Mouse (Mus musculus) CH12.LX (cell line): ENCODE measurements around the gene Phactr3. TPM values are rescaled to one million over a fixed set of nuclear protein-coding genes. Genes with fewer than 3 reads are reported as not detected.

ENCODE experiments used
- DNase-seq: peaks from one replicate; pipeline ENCODE4 v3.0.0-alpha.2; 2013; ENCODE audit errors: extremely low read depth
- H3K27ac ChIP-seq: 2 replicates; pipeline ENCODE4 v1.5.1; 2012; ENCODE audit warnings: low read depth, mild to moderate bottlenecking, control low read depth, moderate library complexity; ENCODE audit not compliant: insufficient read depth
- H3K27me3 ChIP-seq: replicated peaks from 2 replicates; pipeline ENCODE3; 2012; ENCODE audit warnings: inconsistent platforms
- H3K36me3 ChIP-seq, 2 experiments: replicated peaks in 1 of 2; 2 replicates each; pipeline versions ENCODE3 to v1.6.1; 2012; ENCODE audit warnings: inconsistent platforms in 1 of 2, low read length in 1 of 2, mild to moderate bottlenecking in 1 of 2, mixed read lengths in 1 of 2, moderate library complexity in 1 of 2; ENCODE audit not compliant: control insufficient read depth in 1 of 2, insufficient read depth in 1 of 2
- H3K4me1 ChIP-seq, 2 experiments: 2 replicates each; pipeline ENCODE4 v1.6.1; 2012; ENCODE audit warnings: inconsistent platforms in 1 of 2, moderate library complexity in 1 of 2; ENCODE audit not compliant: insufficient read depth in 2 of 2, control insufficient read depth in 1 of 2
- H3K4me2 ChIP-seq: 2 replicates; pipeline ENCODE4 v1.6.1; 2012; ENCODE audit warnings: low read depth, mild to moderate bottlenecking, control low read depth; ENCODE audit not compliant: poor library complexity, insufficient read depth, severe bottlenecking
- H3K4me3 ChIP-seq, 3 experiments: fragments of 150-350 bp in 1 of 3; sonication (generic) in 1 of 3; replicated peaks in 1 of 3; 2 replicates each; pipeline versions ENCODE3 to v1.5.1; 2011 to 2012; ENCODE audit warnings: low read depth in 2 of 3, low read length in 2 of 3, mild to moderate bottlenecking in 2 of 3, moderate library complexity in 2 of 3, control low read depth in 1 of 3, improper control_type of control experiment in 1 of 3, inconsistent platforms in 1 of 3, mixed read lengths in 1 of 3; ENCODE audit not compliant: poor library complexity in 1 of 3
- H3K79me2 ChIP-seq: replicated peaks from 2 replicates; pipeline ENCODE4 v1.6.1; 2012; ENCODE audit warnings: mild to moderate bottlenecking, moderate library complexity; ENCODE audit not compliant: control insufficient read depth, poor library complexity, insufficient read depth, severe bottlenecking; ENCODE audit errors: extremely low read depth
- H3K9ac ChIP-seq: 2 replicates; pipeline ENCODE4 v1.6.1; 2012; ENCODE audit warnings: low read depth, mild to moderate bottlenecking, control low read depth, moderate library complexity; ENCODE audit not compliant: insufficient read depth
- H3K9me3 ChIP-seq: replicated peaks from 2 replicates; pipeline ENCODE3; 2012; ENCODE audit warnings: low read length, inconsistent platforms, mixed read lengths
- BHLHE40 ChIP-seq: IDR thresholded peaks from 2 replicates; pipeline ENCODE4 v1.6.1; 2011; ENCODE audit warnings: mild to moderate bottlenecking, low read depth, low read length, improper control_type of control experiment
- CHD1 ChIP-seq: IDR thresholded peaks from 2 replicates; pipeline ENCODE4 v1.6.1; 2012; ENCODE audit warnings: low read depth, low read length, improper control_type of control experiment, inconsistent platforms
- CHD2 ChIP-seq: IDR thresholded peaks from 2 replicates; pipeline ENCODE4 v1.6.1; 2011; ENCODE audit warnings: low read length, improper control_type of control experiment
- CTCF ChIP-seq, 2 experiments: IDR thresholded peaks in 1 of 2; conservative IDR thresholded peaks in 1 of 2; 2 replicates each; pipeline ENCODE4 v1.5.1; 2011 to 2012; ENCODE audit warnings: low read depth in 2 of 2, low read length in 2 of 2, improper control_type of control experiment in 1 of 2, inconsistent platforms in 1 of 2, mild to moderate bottlenecking in 1 of 2, moderate library complexity in 1 of 2
- E2F4 ChIP-seq: IDR thresholded peaks from 2 replicates; pipeline ENCODE4 v1.6.1; 2011; ENCODE audit warnings: low read depth, low read length, improper control_type of control experiment; ENCODE audit not compliant: insufficient replicate concordance
- ELF1 ChIP-seq: IDR thresholded peaks from 2 replicates; pipeline ENCODE4 v1.6.1; 2014; ENCODE audit warnings: low read depth, mild to moderate bottlenecking, inconsistent platforms, low read length, improper control_type of control experiment
- ETS1 ChIP-seq: conservative IDR thresholded peaks from 2 replicates; pipeline ENCODE4 v1.6.1; 2012; ENCODE audit warnings: low read depth, mild to moderate bottlenecking, inconsistent platforms, low read length, improper control_type of control experiment, moderate library complexity
- HCFC1 ChIP-seq: IDR thresholded peaks from 2 replicates; pipeline ENCODE4 v1.6.1; 2012; ENCODE audit warnings: low read depth, mild to moderate bottlenecking, inconsistent platforms, low read length, improper control_type of control experiment
- IRF4 ChIP-seq: IDR thresholded peaks from 2 replicates; pipeline ENCODE4 v1.6.1; 2014; ENCODE audit warnings: low read depth, mild to moderate bottlenecking, inconsistent platforms, low read length, improper control_type of control experiment
- JUN ChIP-seq: IDR thresholded peaks from 2 replicates; pipeline ENCODE4 v1.6.1; 2011; ENCODE audit warnings: low read depth, mild to moderate bottlenecking, low read length, improper control_type of control experiment, moderate library complexity; ENCODE audit not compliant: insufficient read depth
- JUND ChIP-seq: conservative IDR thresholded peaks from 2 replicates; pipeline ENCODE4 v1.6.1; 2011; ENCODE audit warnings: low read depth, low read length, improper control_type of control experiment
- KAT2A ChIP-seq: IDR thresholded peaks from 2 replicates; pipeline ENCODE4 v1.6.1; 2012; ENCODE audit warnings: low read length, improper control_type of control experiment, inconsistent platforms; ENCODE audit not compliant: insufficient replicate concordance
- MAFK ChIP-seq: IDR thresholded peaks from 2 replicates; pipeline ENCODE4 v1.6.1; 2011; ENCODE audit warnings: low read length, improper control_type of control experiment; ENCODE audit not compliant: insufficient replicate concordance
- MAX ChIP-seq: IDR thresholded peaks from 2 replicates; pipeline ENCODE4 v1.6.1; 2011; ENCODE audit warnings: low read length, improper control_type of control experiment
- MAZ ChIP-seq: IDR thresholded peaks from 2 replicates; pipeline ENCODE4 v1.6.1; 2012; ENCODE audit warnings: low read depth, mild to moderate bottlenecking, inconsistent platforms, low read length, improper control_type of control experiment, moderate library complexity
- MXI1 ChIP-seq: IDR thresholded peaks from 2 replicates; pipeline ENCODE4 v1.6.1; 2011; ENCODE audit warnings: mild to moderate bottlenecking, low read depth, low read length, improper control_type of control experiment
- MYC ChIP-seq: IDR thresholded peaks from 2 replicates; pipeline ENCODE4 v1.6.1; 2011; ENCODE audit warnings: low read depth, mild to moderate bottlenecking, improper control_type of control experiment, low read length
- NRF1 ChIP-seq: IDR thresholded peaks from 2 replicates; pipeline ENCODE4 v1.6.1; 2014; ENCODE audit warnings: low read depth, mild to moderate bottlenecking, inconsistent platforms, low read length, improper control_type of control experiment, moderate library complexity
- PAX5 ChIP-seq: IDR thresholded peaks from 2 replicates; pipeline ENCODE4 v1.6.1; 2012; ENCODE audit warnings: low read length, inconsistent platforms, mixed read lengths
- POLR2A ChIP-seq: IDR thresholded peaks from 2 replicates; pipeline ENCODE4 v1.6.1; 2011; ENCODE audit warnings: low read depth, mild to moderate bottlenecking, improper control_type of control experiment, low read length
- POLR2AphosphoS2 ChIP-seq: IDR thresholded peaks from 2 replicates; pipeline ENCODE4 v1.6.1; 2011; ENCODE audit warnings: low read depth, low read length, improper control_type of control experiment
- RAD21 ChIP-seq: IDR thresholded peaks from 2 replicates; pipeline ENCODE4 v1.6.1; 2011; ENCODE audit warnings: low read depth, mild to moderate bottlenecking, low read length, improper control_type of control experiment, moderate library complexity
- RCOR1 ChIP-seq: conservative IDR thresholded peaks from 2 replicates; pipeline ENCODE4 v1.6.1; 2012; ENCODE audit warnings: low read depth, mild to moderate bottlenecking, inconsistent platforms, low read length, improper control_type of control experiment
- SIN3A ChIP-seq: IDR thresholded peaks from 2 replicates; pipeline ENCODE4 v1.6.1; 2012; ENCODE audit warnings: low read length, improper control_type of control experiment, inconsistent platforms
- SMC3 ChIP-seq: IDR thresholded peaks from 2 replicates; pipeline ENCODE4 v1.6.1; 2011; ENCODE audit warnings: low read depth, low read length, improper control_type of control experiment
- TBP ChIP-seq: conservative IDR thresholded peaks from 2 replicates; pipeline ENCODE4 v1.6.1; 2011; ENCODE audit warnings: low read depth, low read length, improper control_type of control experiment
- TCF12 ChIP-seq: IDR thresholded peaks from 2 replicates; pipeline ENCODE4 v1.6.1; 2014; ENCODE audit warnings: low read depth, mild to moderate bottlenecking, inconsistent platforms, low read length, improper control_type of control experiment
- UBTF ChIP-seq: IDR thresholded peaks from 2 replicates; pipeline ENCODE4 v1.6.1; 2012; ENCODE audit warnings: low read depth, mild to moderate bottlenecking, inconsistent platforms, low read length, improper control_type of control experiment, moderate library complexity
- USF1 ChIP-seq: IDR thresholded peaks from 2 replicates; pipeline ENCODE4 v1.6.1; 2014; ENCODE audit warnings: low read depth, mild to moderate bottlenecking, inconsistent platforms, low read length, improper control_type of control experiment
- USF2 ChIP-seq: conservative IDR thresholded peaks from 2 replicates; pipeline ENCODE4 v1.6.1; 2011; ENCODE audit warnings: low read depth, low read length, improper control_type of control experiment
- ZC3H11A ChIP-seq: IDR thresholded peaks from 2 replicates; pipeline ENCODE4 v1.6.1; 2012; ENCODE audit warnings: low read depth, mild to moderate bottlenecking, inconsistent platforms, low read length, improper control_type of control experiment
- ZNF384 ChIP-seq: IDR thresholded peaks from 2 replicates; pipeline ENCODE4 v1.6.1; 2012; ENCODE audit warnings: low read depth, low read length, improper control_type of control experiment, inconsistent platforms
- dilution Hi-C: fragments of 300-500 bp; cut with MboI; formaldehyde crosslinking; loops from 2 replicates; pipeline ENCODE4 v1.14.3; 2020; ENCODE audit warnings: low sequenced_read_pairs; ENCODE audit not compliant: extremely low pct_unique_long_range_greater_than_20kb, extremely low pct_ligation_motif_present
- in situ Hi-C: fragments of 300-500 bp; cut with MboI; formaldehyde crosslinking; loops from 3 replicates; pipeline ENCODE4 v1.14.3; 2019; ENCODE audit warnings: low sequenced_read_pairs, low pct_ligation_motif_present, low pct_unique_long_range_greater_than_20kb, mixed read lengths
- polyA plus RNA-seq: library from polyadenylated mRNA; unstranded; fragments of >175 nt; gene quantifications from 2 replicates; pipeline ENCODE4 v1.2.1, GENCODE M21; 2012; ENCODE audit warnings: low read depth; ENCODE audit not compliant: insufficient read length
- total RNA-seq, 2 experiments: library from RNA; depleted of rRNA; stranded (reverse); fragments of 300-350 nt in 1 of 2; fragments of >200 nt in 1 of 2; gene quantifications; 2 replicates each; pipeline ENCODE4 v1.2.3; 2012 to 2014

The Phactr3 gene
- total and polyA plus RNA-seq, 3 experiments, result 0.21 to 0.75 TPM; not detected in 1

- in situ Hi-C loops (no loop called here), dilution Hi-C loops (no loop called here)
Measured at GRCm38 (mm10) chr2:178287285-178287684, 168.5 kb downstream of the Phactr3 start.

DNA sequence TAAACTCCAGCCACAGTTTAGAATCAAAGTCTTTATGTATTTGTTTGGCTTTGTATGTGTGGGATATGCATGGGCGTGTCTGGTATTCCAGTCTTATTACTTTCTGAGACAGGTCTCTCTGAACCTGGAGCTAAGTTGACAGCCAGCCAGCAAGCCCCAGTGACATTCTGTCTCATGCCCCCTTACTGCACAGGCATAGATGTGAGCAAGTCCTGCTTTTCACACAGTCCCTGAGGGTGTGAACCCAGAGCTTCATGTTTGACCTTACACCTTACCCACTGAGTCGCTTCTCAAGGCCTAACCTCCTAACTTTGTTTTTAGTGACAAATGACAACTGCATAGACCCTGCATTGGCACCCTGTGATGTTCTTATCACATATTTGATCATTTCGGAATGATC, 169.9 kb downstream of the Phactr3 start:
- Histone ChIP-seq H3K4me1 (no peaks in the 10 kb centered on the region), H3K9ac (no peak overlapping the region), H3K27me3 (peaks cover 75% of the 10 kb centered on the region), H3K27ac (no peak overlapping the region)
- DNase-seq, result no peak
- dilution Hi-C loops, result no loop called here
- in situ Hi-C loops, result no loop called here
- TF ChIP-seq ZC3H11A, result no peak
- TF ChIP-seq IRF4, result no peak
- TF ChIP-seq TBP, result no peak
- no peak for TF ChIP-seq POLR2A
- no peak for TF ChIP-seq MAFK
- no peak for TF ChIP-seq USF1
- TF ChIP-seq MAX, result no peak
- no peak for TF ChIP-seq CHD2
- TF ChIP-seq UBTF, result no peak
- no peak for TF ChIP-seq HCFC1
- no peak for TF ChIP-seq POLR2AphosphoS2
- no peak for TF ChIP-seq RCOR1
- no peak for TF ChIP-seq CHD1
- TF ChIP-seq SMC3, result no peak
- TF ChIP-seq SIN3A, result no peak
- no peak for TF ChIP-seq ETS1
- no peak for TF ChIP-seq USF2
- no peak for TF ChIP-seq PAX5
- no peak for TF ChIP-seq ELF1
- no peak for TF ChIP-seq JUND
- TF ChIP-seq, all 38 proteins: peak for 0
- no peak overlapping the region for H3K4me2 ChIP-seq
- no peak overlapping the region for H3K4me3 ChIP-seq
- H3K79me2 ChIP-seq, result no peaks in the 10 kb centered on the region
- no peaks in the 10 kb centered on the region for H3K9me3 ChIP-seq
- H3K36me3 ChIP-seq, result no peaks in the 10 kb centered on the region

More at GRCm38 (mm10) chr2:178287285-178287684, 168.5 kb downstream of the Phactr3 start:
- Histone ChIP-seq H3K9me3 (no peaks in the 10 kb centered on the region), H3K4me3 (no peak overlapping the region), H3K27me3 (peaks cover 75% of the 10 kb centered on the region), H3K4me2 (no peak overlapping the region), H3K36me3 (no peaks in the 10 kb centered on the region), H3K27ac (no peak overlapping the region), H3K4me1 (no peaks in the 10 kb centered on the region), H3K79me2 (no peaks in the 10 kb centered on the region), H3K9ac (no peak overlapping the region)
- TF ChIP-seq POLR2A (no peak), UBTF (no peak), CHD1 (no peak), MYC (no peak), JUN (no peak), TCF12 (no peak), SMC3 (peak; percentile 47), ZNF384 (no peak), BHLHE40 (no peak), ETS1 (no peak), E2F4 (no peak), MAZ (no peak), CTCF (conservative IDR thresholded peaks at IDR 0.05 in 1 of 2, IDR thresholded peaks at IDR 0.05 in 1 of 2; ENCODE audit: low read depth in 2 of 2, low read length in 2 of 2) (peak; percentile 12 to 57; a peak in 2 of 4 replicates), HCFC1 (no peak), RAD21 (peak; percentile 20), NRF1 (no peak), KAT2A (no peak), MXI1 (no peak)
- peak; percentile 28 for DNase-seq
